Mouse (Mus musculus) cerebellum, adult 9-10 months (tissue): ENCODE results near the gene Pcbp2.

Experiments used
- DNase-seq: peaks from one replicate; pipeline ENCODE4 v3.0.0; 2022

Pcbp2 gene

DNA sequence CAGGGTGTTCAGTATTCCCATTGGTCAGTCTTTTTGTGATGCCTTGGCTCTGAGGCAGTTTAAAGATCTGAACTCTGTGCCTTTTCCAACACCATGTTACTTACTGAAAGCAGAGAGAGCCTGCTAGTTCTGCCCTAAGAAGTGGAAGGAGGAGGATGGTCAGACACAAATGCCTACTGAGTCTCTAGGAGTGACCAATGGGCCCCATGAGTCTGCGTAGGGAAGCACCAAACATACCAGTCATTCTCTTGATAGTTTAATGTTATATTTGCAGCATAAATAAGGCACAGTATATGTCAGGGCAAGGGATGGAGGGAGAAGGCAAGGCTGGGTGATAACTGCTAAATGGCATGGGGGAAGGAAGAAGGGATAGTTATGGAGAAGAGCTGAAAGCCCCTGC is 58.1 kb downstream of the Pcbp2 start:
- no peak for DNase-seq

DNA sequence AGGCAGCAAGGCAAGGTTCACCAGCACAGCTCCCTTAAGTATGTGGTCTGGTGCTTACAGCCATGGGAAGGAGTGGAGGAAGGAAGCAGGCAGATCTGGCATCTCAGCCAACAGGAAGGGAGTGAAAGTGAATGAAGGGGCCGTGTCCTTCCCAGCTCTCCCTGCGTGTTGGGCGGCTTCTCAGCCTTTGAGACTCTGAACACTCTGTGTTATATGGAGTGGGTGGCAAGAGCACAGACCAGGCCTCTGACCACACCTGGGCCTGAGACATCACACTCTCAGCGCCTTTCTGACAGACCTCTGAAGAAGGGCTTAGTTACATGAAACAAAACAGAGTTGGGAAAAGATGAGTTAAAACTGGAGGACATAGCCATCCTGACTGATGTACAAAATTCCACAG is 60.2 kb downstream of the Pcbp2 start:
- no peak for DNase-seq

DNA sequence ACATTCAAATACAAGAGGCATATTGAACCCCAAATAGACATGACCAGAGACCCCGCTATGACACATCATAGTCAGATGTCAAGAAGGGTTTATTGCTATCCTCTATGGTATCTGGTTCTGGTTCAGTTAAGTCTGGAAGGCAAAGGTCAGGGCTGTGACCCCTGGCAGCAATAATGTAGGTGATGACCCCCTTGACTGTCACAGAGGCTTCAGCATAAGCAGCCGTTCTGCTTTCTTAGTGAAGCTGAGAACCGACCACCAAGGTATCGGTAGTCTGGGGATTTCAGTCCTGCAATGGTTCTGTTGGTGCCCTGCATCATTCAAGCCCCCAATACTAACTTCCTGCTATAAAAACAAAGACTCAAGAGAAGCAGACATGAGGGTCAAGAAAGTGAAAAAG is 61.2 kb downstream of the Pcbp2 start:
- no peak for DNase-seq

GRCm38 (mm10) chr15:102532106-102532900 is 62.0 kb downstream of the Pcbp2 start:
- DNase-seq, result peak; percentile 88

DNA sequence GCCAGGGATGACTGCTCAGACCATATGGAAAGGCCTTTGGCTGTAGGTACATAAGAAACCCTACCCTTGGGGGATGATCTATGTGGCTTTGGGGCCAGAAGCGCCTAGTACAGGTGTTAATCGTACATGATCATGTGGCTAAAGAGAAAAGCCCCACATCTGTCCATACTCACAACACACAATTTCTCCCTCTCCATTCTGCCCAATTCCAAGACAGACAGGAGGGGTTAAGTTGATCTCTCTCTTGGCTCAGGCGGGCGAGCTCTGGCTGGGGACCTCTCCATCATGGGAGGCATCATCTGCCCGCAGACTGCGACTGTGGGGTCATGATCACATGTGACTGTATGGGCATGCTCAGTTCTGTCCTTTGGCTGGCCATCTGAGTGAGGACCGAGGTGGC is 63.6 kb downstream of the Pcbp2 start:
- DNase-seq, result peak; percentile 42

GRCm38 (mm10) chr15:102544801-102545200 is 74.5 kb downstream of the Pcbp2 start:
- peak; percentile 99 for DNase-seq

GRCm38 (mm10) chr15:102546246-102546645 is 75.9 kb downstream of the Pcbp2 start:
- no peak for DNase-seq

DNA sequence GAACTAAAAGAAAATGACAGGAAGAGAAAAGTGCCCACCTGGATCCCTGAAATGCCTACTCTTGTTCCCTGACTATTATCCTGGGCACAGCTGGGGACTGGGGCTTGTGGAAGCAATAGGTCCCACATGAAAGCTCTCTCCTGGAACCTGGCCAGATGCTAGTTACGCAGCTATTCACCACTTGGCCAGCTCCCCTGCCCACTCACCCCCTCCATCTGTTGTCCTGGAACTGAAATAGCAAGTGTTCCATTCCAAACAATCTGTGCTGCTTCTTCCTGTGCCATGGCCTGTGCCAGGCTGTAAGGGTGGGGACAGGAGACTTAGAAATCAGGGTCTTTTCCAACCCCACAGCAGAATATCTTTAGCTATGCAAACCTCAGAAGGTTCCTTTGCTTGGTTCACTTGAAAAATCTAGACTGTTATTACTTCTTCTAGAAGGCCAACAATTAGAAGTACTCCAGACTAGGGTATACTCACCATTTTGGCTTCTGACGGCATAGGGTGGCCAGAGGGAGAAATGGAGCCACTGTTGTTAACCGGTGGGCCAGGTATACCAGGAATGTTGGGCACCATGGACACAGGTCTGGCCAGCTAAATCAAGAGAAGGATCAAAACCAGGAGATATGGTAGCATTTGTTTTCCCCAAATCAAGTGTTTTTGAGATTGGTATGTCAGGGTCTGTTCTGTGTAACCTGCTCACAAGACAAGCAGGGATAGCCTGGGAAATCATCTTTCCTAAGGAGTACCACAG is 76.5 kb downstream of the Pcbp2 start:
- peak; percentile 100 for DNase-seq

DNA sequence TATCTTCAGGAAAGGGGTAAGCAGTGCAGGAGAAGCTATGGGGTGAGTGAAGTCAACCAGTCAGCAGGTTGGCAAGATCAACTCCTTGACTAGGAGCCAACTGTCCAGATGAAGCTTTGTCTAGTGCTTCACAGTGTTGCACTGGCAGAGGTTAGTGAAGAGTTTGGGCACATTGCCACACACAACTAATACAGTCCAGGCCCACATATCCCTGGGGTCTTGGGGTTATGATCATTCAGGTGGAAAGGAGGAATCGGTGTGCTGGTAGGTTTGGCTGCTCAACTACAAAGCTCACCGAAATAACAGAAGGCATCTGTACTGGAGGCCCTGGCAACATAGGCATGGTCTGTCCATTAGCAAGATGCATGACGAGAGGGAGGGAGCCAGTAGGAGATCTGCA is 77.1 kb downstream of the Pcbp2 start:
- peak; percentile 98 for DNase-seq
